Mouse (Mus musculus): Measurements from ENCODE around the gene Pnkd.
"Not testable (repeated sequence)": the region's sequence is repeated elsewhere in the genome, so short reads cannot be mapped to it uniquely, and the experiment has no call there.

Gene Pnkd

DNA sequence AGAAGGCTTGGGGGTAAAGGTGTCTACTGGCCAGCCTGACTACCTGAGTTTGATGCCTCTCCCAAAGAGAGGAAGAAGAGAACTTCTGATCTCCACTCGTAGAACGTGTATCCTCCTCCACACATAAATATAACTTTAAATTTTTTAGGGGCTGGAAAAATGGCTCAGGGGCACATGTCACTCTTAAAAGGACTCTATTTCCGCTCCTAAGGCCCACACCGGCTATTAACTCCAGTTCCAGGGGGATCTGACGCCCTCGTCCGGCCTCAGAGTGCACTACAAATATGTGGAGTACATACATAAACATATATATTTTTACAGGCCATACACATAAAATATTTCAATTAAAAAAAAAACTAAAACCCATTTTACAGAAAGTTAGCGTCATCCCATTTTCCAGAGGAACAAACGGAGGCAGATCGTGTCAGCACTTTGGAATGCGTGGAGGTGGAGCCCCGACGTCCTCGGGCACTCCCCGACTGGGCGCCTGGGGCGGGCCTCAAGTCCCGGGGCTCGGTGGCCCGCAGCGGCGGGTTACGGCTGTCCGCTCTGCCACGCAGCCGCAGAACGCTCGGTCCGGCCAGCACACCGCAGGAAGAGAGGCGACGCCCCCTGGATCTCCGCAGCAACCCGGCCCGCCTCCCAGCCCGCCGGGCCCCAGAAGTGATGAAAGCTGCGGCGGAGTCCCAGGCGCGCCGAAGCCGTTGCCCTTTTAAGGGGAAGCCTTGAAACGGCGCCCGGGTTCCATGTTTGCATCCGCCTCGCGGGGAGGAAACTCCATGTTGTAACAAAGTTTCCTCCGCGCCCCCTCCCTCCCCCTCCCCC is 106.4 kb downstream of the Pnkd start, which contains the start of gene Ctdsp1:
Gene Ctdsp1 (plus strand): TSS at position 586 of the 825 bp plus-strand sequence.
- peak; percentile 89 to 93 for DNase-seq

- peak; percentile 72 to 78 for DNase-seq
Measured at GRCm38 (mm10) chr1:74391844-74392441, 107.2 kb downstream of the Pnkd start.

- no peak for DNase-seq
Measured at GRCm38 (mm10) chr1:74392446-74392994, 107.8 kb downstream of the Pnkd start.

DNA sequence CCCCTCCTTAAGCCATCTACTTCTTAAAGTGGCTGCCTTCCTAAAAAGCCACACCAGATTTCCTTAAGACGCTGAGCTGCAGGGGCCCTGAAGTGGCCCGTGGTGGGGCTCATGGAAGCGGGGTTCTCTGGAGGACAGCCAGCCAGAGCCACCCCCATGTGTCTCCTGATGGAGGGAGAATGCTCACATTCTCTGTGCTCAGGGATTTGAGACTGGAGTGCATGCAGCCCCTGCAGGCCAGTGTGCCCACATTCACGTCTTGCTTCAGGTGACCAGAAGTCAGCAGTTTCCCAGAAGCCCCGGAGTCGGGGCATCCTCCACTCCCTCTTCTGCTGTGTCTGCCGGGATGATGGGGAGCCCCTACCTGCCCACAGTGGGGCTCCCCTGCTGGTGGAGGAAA is 108.3 kb downstream of the Pnkd start:
- DNase-seq, result no peak

- no peak for DNase-seq
Measured at GRCm38 (mm10) chr1:74393697-74394096, 109.0 kb downstream of the Pnkd start.

DNA sequence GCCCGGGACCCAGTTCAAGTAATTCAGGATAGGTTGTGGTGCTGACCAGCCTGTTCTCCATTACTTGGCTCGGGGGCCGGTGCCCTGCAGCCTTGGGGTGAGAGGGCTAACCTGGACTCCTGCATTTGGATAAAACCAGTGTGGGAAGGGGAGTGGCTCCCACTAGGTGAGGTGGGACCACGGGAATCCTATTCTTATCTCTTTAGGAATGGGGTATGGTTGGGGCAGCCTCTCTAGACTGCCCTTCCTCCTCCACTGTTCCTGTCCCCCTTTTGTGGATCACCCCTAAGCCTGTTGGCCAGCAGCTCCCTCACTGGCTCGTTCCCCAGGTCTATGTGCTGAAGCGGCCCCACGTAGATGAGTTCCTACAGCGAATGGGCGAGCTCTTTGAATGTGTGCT is 109.6 kb downstream of the Pnkd start:
- no peak for DNase-seq

GRCm38 (mm10) chr1:74394858-74395257 is 110.1 kb downstream of the Pnkd start:
- no peak for DNase-seq

DNA sequence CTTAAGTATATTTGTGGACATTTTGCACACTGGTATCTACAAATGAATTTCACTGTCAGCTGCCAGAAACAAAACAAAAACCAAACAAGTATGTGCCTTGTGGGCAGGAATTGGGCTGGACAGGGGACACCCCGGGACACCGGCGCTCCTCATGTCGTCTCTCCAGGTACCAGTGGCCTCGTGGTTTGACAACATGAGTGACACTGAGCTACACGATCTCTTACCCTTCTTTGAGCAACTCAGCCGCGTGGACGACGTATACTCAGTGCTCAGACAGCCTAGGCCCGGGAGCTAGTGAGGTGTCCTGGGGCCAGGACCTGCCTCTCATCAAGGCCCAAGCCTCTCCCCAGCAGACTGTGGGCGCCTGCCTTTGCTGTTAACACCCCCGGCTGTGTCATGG is 110.6 kb downstream of the Pnkd start:
- no peak for DNase-seq

- not testable (repeated sequence) for DNase-seq
Measured at GRCm38 (mm10) chr1:74396456-74397222, 111.9 kb downstream of the Pnkd start.

DNA sequence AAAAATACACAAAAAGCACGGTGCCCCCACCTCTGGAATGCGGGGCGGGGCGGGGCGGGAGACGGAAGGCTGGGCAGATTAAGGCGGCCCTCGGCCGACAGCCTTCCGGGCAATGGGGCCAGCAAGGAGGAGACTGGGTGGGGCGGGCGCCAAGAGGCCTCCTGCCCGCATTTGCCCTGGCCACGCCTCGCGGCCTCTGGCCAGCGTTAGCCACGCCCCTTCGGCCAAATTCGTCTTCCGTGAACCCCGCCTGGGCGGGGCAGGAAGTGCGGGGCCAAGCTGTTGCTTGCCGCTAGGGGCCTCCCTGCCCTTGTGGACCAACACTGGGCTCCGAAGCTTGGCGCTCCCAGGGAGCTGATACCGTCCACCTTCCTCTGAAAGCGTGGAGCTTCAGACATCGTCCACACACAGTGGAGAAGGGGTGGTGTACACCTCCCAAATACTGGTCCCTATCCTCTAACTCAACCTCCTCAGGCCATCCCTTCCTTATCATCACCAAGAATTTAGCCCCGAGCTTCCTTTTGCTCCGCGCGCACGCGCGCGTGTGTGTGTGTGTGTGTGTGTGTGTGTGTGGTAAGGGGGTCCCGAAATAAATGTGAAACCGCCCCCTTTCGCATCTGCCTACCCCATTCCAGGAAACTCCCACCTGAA is 112.7 kb downstream of the Pnkd start:
- DNase-seq, result peak; percentile 96 to 97

GRCm38 (mm10) chr1:74397919-74398451 is 113.3 kb downstream of the Pnkd start:
- DNase-seq, result peak; percentile 67 to 79

- DNase-seq, result no peak
Measured at GRCm38 (mm10) chr1:74400531-74400930, 115.8 kb downstream of the Pnkd start.

- no peak for DNase-seq
Measured at GRCm38 (mm10) chr1:74401015-74401702, 116.4 kb downstream of the Pnkd start.
